Mouse (Mus musculus) CD4-positive, CD25-positive, alpha-beta regulatory T cell, adult 2 months (primary cell): ENCODE results near the gene Qsox1.

Source experiments
- DNase-seq: peaks from one replicate; pipeline ENCODE4 v3.0.0-alpha.2; 2012; ENCODE audit warnings: low read depth, low spot score

The Qsox1 gene

GRCm38 (mm10) chr1:155812581-155813499 is at the start of gene Qsox1:
Qsox1 (minus strand) TSS chr1:155812889.
- DNase-seq = peak; percentile 93

- no peak for DNase-seq
Observed at GRCm38 (mm10) chr1:155854926-155855702, 42.4 kb upstream of the Qsox1 start.

GRCm38 (mm10) chr1:155853009-155853408 is 40.3 kb upstream of the Qsox1 start:
- no peak for DNase-seq

- no peak for DNase-seq
Observed at GRCm38 (mm10) chr1:155844235-155844634, 31.5 kb upstream of the Qsox1 start.

GRCm38 (mm10) chr1:155843538-155843937 is 30.8 kb upstream of the Qsox1 start:
- DNase-seq = no peak

GRCm38 (mm10) chr1:155835667-155836066 is 23.0 kb upstream of the Qsox1 start:
- DNase-seq = no peak

GRCm38 (mm10) chr1:155833610-155834009 is 20.9 kb upstream of the Qsox1 start:
- no peak for DNase-seq

- no peak for DNase-seq
Observed at GRCm38 (mm10) chr1:155831958-155832357, 19.3 kb upstream of the Qsox1 start.

- no peak for DNase-seq
Observed at GRCm38 (mm10) chr1:155830861-155831260, 18.2 kb upstream of the Qsox1 start.

- no peak for DNase-seq
Observed at GRCm38 (mm10) chr1:155827703-155828295, 15.1 kb upstream of the Qsox1 start.

- DNase-seq = no peak
Observed at GRCm38 (mm10) chr1:155826803-155827395, 14.2 kb upstream of the Qsox1 start.

- DNase-seq = no peak
Observed at GRCm38 (mm10) chr1:155825940-155826716, 13.4 kb upstream of the Qsox1 start.

- DNase-seq = no peak
Observed at GRCm38 (mm10) chr1:155820646-155821045, 8.0 kb upstream of the Qsox1 start.

- DNase-seq = no peak
Observed at GRCm38 (mm10) chr1:155816167-155816566, 3.5 kb upstream of the Qsox1 start.

GRCm38 (mm10) chr1:155811995-155812580 is 601 bp downstream of the Qsox1 start:
- DNase-seq = no peak

- no peak for DNase-seq
Observed at GRCm38 (mm10) chr1:155810616-155811015, 2.1 kb downstream of the Qsox1 start.

- DNase-seq = no peak
Observed at GRCm38 (mm10) chr1:155809706-155810442, 2.8 kb downstream of the Qsox1 start.

GRCm38 (mm10) chr1:155808261-155808660 is 4.4 kb downstream of the Qsox1 start:
- DNase-seq = no peak

- DNase-seq = no peak
Observed at GRCm38 (mm10) chr1:155805607-155806006, 7.1 kb downstream of the Qsox1 start.
